Mouse (Mus musculus): Measurements from ENCODE around the gene Cttnbp2. TPM values are rescaled to one million over a fixed set of nuclear protein-coding genes. Genes with fewer than 3 reads are reported as not detected.

The Cttnbp2 gene
- polyA plus RNA-seq, 2 experiments, result 21.3 to 33.9 TPM

GRCm38 (mm10) chr6:18432362-18432761 lies 82.3 kb downstream of the Cttnbp2 start:
- Histone ChIP-seq H3K36me3 (ENCODE audit: control insufficient read depth, insufficient read depth, low read length) (peaks cover 14% of the 10 kb centered on the region; the same call in 1 of the 2 replicates), H3K4me1 (ENCODE audit: control insufficient read depth, insufficient read depth, low read length) (no peaks in the 10 kb centered on the region), H3K4me3 (replicated peaks; ENCODE audit: low read length) (no peak overlapping the region), H3K27me3 (ENCODE audit: control insufficient read depth, insufficient read depth, low read length) (no peaks in the 10 kb centered on the region), H3K27ac (replicated peaks; ENCODE audit: low read depth, low read length) (no peak overlapping the region), H3K9me3 (ENCODE audit: control insufficient read depth, low read length) (no peaks in the 10 kb centered on the region), H3K9ac (ENCODE audit: low read depth, low read length, severe bottlenecking) (no peak overlapping the region), H3K4me2 (replicated peaks; ENCODE audit: low read depth, low read length, severe bottlenecking) (no peak overlapping the region)
- no peak for ATAC-seq (ENCODE audit: low FRiP score, low read depth)
- no peak for TF ChIP-seq POLR2A (IDR thresholded peaks at IDR 0.05; ENCODE audit: borderline replicate concordance, extremely low read depth, insufficient read depth, insufficient read length)
- no peak for DNase-seq (ENCODE audit: low spot score)
- 59% methylated on average over 3 of the region's 3 CpGs for WGBS

- Histone ChIP-seq H3K4me2 (replicated peaks; ENCODE audit: low read depth, low read length, severe bottlenecking) (no peak overlapping the region), H3K4me1 (ENCODE audit: control insufficient read depth, insufficient read depth, low read length) (no peaks in the 10 kb centered on the region), H3K9me3 (ENCODE audit: control insufficient read depth, low read length) (no peaks in the 10 kb centered on the region), H3K27me3 (ENCODE audit: control insufficient read depth, insufficient read depth, low read length) (no peaks in the 10 kb centered on the region), H3K36me3 (ENCODE audit: control insufficient read depth, insufficient read depth, low read length) (peaks cover 14% of the 10 kb centered on the region; the same call in 1 of the 2 replicates), H3K9ac (ENCODE audit: low read depth, low read length, severe bottlenecking) (no peak overlapping the region), H3K27ac (replicated peaks; ENCODE audit: low read depth, low read length) (no peak overlapping the region), H3K4me3 (replicated peaks; ENCODE audit: low read length) (no peak overlapping the region)
- no peak for TF ChIP-seq POLR2A (IDR thresholded peaks at IDR 0.05; ENCODE audit: borderline replicate concordance, extremely low read depth, insufficient read depth, insufficient read length)
- ATAC-seq (ENCODE audit: low FRiP score, low read depth) (no peak), DNase-seq (ENCODE audit: low spot score) (no peak)
- 61% methylated on average over 2 of the region's 2 CpGs for WGBS
Observed at GRCm38 (mm10) chr6:18431891-18432290, 82.8 kb downstream of the Cttnbp2 start.

DNA sequence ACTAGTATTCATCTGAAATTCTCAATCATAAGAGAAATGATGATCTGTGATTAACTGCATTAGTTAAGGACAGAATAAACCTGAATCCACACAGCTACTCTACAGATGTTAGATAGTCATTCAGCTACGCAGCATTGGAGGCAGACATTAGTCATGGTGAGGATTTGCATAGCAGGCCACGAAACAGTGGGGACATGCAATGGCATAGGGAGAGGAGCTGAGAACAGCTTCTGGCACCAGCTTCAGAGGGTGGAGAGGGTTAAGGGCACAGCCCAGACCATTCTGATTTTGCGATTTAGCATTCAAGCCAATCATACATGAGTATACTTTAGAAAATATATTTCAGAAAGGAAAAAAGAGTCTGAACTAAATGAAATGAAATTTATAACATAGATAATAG lies 84.6 kb downstream of the Cttnbp2 start:
- H3K9me3 ChIP-seq (ENCODE audit: control insufficient read depth, low read length), result no peaks in the 10 kb centered on the region

GRCm38 (mm10) chr6:18424822-18425221 lies 89.8 kb downstream of the Cttnbp2 start:
- Histone ChIP-seq H3K9me3 (ENCODE audit: control insufficient read depth, low read length) (no peaks in the 10 kb centered on the region), H3K27ac (replicated peaks; ENCODE audit: low read depth, low read length) (no peak overlapping the region), H3K27me3 (ENCODE audit: control insufficient read depth, insufficient read depth, low read length) (no peaks in the 10 kb centered on the region), H3K36me3 (ENCODE audit: control insufficient read depth, insufficient read depth, low read length) (no peaks in the 10 kb centered on the region), H3K4me1 (ENCODE audit: control insufficient read depth, insufficient read depth, low read length) (0 out of 2 replicates have a peak, but pooled peaks cover 4% of the 10 kb centered on the region), H3K4me2 (replicated peaks; ENCODE audit: low read depth, low read length, severe bottlenecking) (no peak overlapping the region), H3K4me3 (replicated peaks; ENCODE audit: low read length) (no peak overlapping the region), H3K9ac (ENCODE audit: low read depth, low read length, severe bottlenecking) (no peak overlapping the region)
- ATAC-seq (ENCODE audit: low FRiP score, low read depth), result no peak
- no peak for TF ChIP-seq POLR2A (IDR thresholded peaks at IDR 0.05; ENCODE audit: borderline replicate concordance, extremely low read depth, insufficient read depth, insufficient read length)
- WGBS, result 85% methylated on average over 6 of the region's 6 CpGs
- no peak for DNase-seq (ENCODE audit: low spot score)

More for the DNA sequence above, 84.6 kb downstream of the Cttnbp2 start:
- no peak overlapping the region for H3K4me2 ChIP-seq (replicated peaks; ENCODE audit: low read depth, low read length, severe bottlenecking)
- DNase-seq (ENCODE audit: low spot score) (no peak), ATAC-seq (ENCODE audit: low FRiP score, low read depth) (no peak)
- 81% methylated on average over 3 of the region's 3 CpGs for WGBS
- H3K36me3 ChIP-seq (ENCODE audit: control insufficient read depth, insufficient read depth, low read length), result peaks cover 14% of the 10 kb centered on the region; the same call in 1 of the 2 replicates
- no peak overlapping the region for H3K27ac ChIP-seq (replicated peaks; ENCODE audit: low read depth, low read length)
- TF ChIP-seq POLR2A (IDR thresholded peaks at IDR 0.05; ENCODE audit: borderline replicate concordance, extremely low read depth, insufficient read depth, insufficient read length), result no peak
- no peak overlapping the region for H3K4me3 ChIP-seq (replicated peaks; ENCODE audit: low read length)
- H3K27me3 ChIP-seq (ENCODE audit: control insufficient read depth, insufficient read depth, low read length), result no peaks in the 10 kb centered on the region
- no peak overlapping the region for H3K9ac ChIP-seq (ENCODE audit: low read depth, low read length, severe bottlenecking)
- no peaks in the 10 kb centered on the region for H3K4me1 ChIP-seq (ENCODE audit: control insufficient read depth, insufficient read depth, low read length)

GRCm38 (mm10) chr6:18424367-18424766 lies 90.3 kb downstream of the Cttnbp2 start:
- no peak overlapping the region for H3K9ac ChIP-seq (ENCODE audit: low read depth, low read length, severe bottlenecking)
- no peaks in the 10 kb centered on the region for H3K27me3 ChIP-seq (ENCODE audit: control insufficient read depth, insufficient read depth, low read length)
- no peak overlapping the region for H3K4me3 ChIP-seq (replicated peaks; ENCODE audit: low read length)
- H3K4me1 ChIP-seq (ENCODE audit: control insufficient read depth, insufficient read depth, low read length), result 0 out of 2 replicates have a peak, but pooled peaks cover 4% of the 10 kb centered on the region
- DNase-seq (ENCODE audit: low spot score), result no peak
- H3K27ac ChIP-seq (replicated peaks; ENCODE audit: low read depth, low read length), result no peak overlapping the region
- TF ChIP-seq POLR2A (IDR thresholded peaks at IDR 0.05; ENCODE audit: borderline replicate concordance, extremely low read depth, insufficient read depth, insufficient read length), result no peak
- no peaks in the 10 kb centered on the region for H3K36me3 ChIP-seq (ENCODE audit: control insufficient read depth, insufficient read depth, low read length)
- ATAC-seq (ENCODE audit: low FRiP score, low read depth), result no peak
- no peaks in the 10 kb centered on the region for H3K9me3 ChIP-seq (ENCODE audit: control insufficient read depth, low read length)
- 64% methylated on average over 3 of the region's 3 CpGs for WGBS
- H3K4me2 ChIP-seq (replicated peaks; ENCODE audit: low read depth, low read length, severe bottlenecking), result no peak overlapping the region

DNA sequence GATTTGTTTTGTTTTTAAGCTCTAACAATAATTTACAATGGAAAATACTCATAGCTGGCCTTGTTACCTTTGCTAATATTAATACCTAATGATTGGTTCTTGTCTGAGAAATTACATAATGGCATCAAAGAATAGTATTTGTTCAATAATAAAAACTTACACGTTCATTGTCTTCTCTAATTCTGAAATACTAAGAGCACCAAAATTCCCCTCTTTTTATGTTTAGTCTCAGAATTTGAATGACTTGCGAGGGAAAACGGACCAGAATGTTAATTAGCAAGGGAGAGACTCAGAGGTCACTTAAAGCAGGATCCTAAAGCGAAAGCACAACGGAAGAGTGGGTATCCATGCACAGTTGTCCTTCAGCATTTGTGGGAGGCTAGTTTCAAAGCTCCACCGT lies 91.5 kb downstream of the Cttnbp2 start:
- H3K4me3 ChIP-seq (replicated peaks; ENCODE audit: low read length), result no peak overlapping the region
- no peak for TF ChIP-seq POLR2A (IDR thresholded peaks at IDR 0.05; ENCODE audit: borderline replicate concordance, extremely low read depth, insufficient read depth, insufficient read length)
- H3K27me3 ChIP-seq (ENCODE audit: control insufficient read depth, insufficient read depth, low read length), result no peaks in the 10 kb centered on the region
- no peak overlapping the region for H3K27ac ChIP-seq (replicated peaks; ENCODE audit: low read depth, low read length)
- H3K36me3 ChIP-seq (ENCODE audit: control insufficient read depth, insufficient read depth, low read length), result no peaks in the 10 kb centered on the region
- no peak overlapping the region for H3K4me2 ChIP-seq (replicated peaks; ENCODE audit: low read depth, low read length, severe bottlenecking)
- DNase-seq (ENCODE audit: low spot score) (no peak), ATAC-seq (ENCODE audit: low FRiP score, low read depth) (no peak)
- WGBS, result 79% methylated on average over 6 of the region's 6 CpGs
- no peak overlapping the region for H3K9ac ChIP-seq (ENCODE audit: low read depth, low read length, severe bottlenecking)
- H3K9me3 ChIP-seq (ENCODE audit: control insufficient read depth, low read length), result no peaks in the 10 kb centered on the region
- 0 out of 2 replicates have a peak, but pooled peaks cover 4% of the 10 kb centered on the region for H3K4me1 ChIP-seq (ENCODE audit: control insufficient read depth, insufficient read depth, low read length)
